ENCODE assay signal across 24 mouse cellular contexts in the genomic region with DNA sequence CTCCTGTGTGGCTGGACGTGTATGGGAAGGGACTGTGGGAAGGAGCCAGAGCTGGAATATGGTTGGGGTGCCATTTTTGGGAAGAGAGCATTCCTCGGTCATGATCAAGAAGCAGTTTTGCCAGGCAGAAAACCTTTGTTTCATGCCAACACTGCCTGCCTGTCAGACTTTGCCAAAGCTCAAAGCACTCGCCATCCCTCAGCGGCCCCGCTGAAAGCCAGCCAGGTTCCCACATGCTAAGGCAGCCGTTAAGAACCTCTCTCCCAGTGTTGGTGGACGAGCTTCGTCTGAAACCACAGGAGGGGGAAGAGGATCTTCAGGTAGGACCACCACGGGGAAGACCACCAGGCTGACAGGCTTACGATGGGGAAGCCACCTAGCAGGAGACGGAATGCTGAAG.
A peak's percentile ranks its signal among the peaks of the same experiment; 100 is the strongest.
DNase-seq lines count a peak whose midpoint lies in the region; ATAC-seq and TF ChIP-seq lines count a peak whose summit lies in the region.
"Had no signal": no experiment of that assay in that cellular context is flagged by ENCODE, and none has a peak within 500 bp of the region (broad histone marks: within the 10 kb centered on the region; RNA-seq: fewer than 3 reads in every experiment).

No protein-coding gene starts in this region.

- H3K36me3 ChIP-seq in hindbrain, embryonic 13.5 days = peaks cover 42% of the 10 kb centered on the region

- intact Hi-C loops in gastrocnemius, adult 2 months (cut with DNase I) = no loop called here

- WGBS in hindbrain, embryonic 13.5 days = 87% methylated on average over 11 of the region's 11 CpGs

- H3K4me2 ChIP-seq in hindbrain, embryonic 13.5 days = no peak overlapping the region
- H3K4me2 ChIP-seq: embryonic facial prominence, embryonic 12.5 days; forebrain, embryonic 13.5 days; heart, embryonic 12.5 days; hindbrain, embryonic 12.5 days; midbrain, embryonic 12.5 days; neural tube, embryonic 15.5 days had no signal

- no peak for ATAC-seq in hindbrain, embryonic 13.5 days (ENCODE audit: low FRiP score)
- ATAC-seq: CD4-positive, CD25-positive, alpha-beta regulatory T cell, adult 4 months; forebrain, embryonic 13.5 days; inflammation-experienced regulatory T-cells, adult 6 months had no signal

- peak; percentile 20 for DNase-seq in gastrocnemius, postnatal 10 days
- DNase-seq in gastrocnemius, adult 2 months = no peak
- DNase-seq in brain, embryonic 14.5 days (ENCODE audit: low read depth) = peak; percentile 43
- DNase-seq in cerebellum, adult 9-10 months = peak; percentile 52
- peak; percentile 53 for DNase-seq in fibroblast of lung, adult 2 months (ENCODE audit: low read depth)
- DNase-seq in layer of hippocampus, adult 11-12 months (ENCODE audit: low spot score) = no peak
- DNase-seq: gastrocnemius, postnatal 14 days; kidney, adult 2 months; right cerebral cortex, adult 18-20 months; thymus, adult 2 months had no signal

- no peak overlapping the region for H3K9ac ChIP-seq in hindbrain, embryonic 13.5 days
- H3K9ac ChIP-seq: embryonic facial prominence, embryonic 12.5 days; forebrain, embryonic 13.5 days; heart, embryonic 12.5 days; hindbrain, embryonic 12.5 days; midbrain, embryonic 12.5 days; neural tube, embryonic 15.5 days had no signal

- H3K4me1 ChIP-seq in hindbrain, embryonic 13.5 days (replicated peaks) = no peaks in the 10 kb centered on the region
- H3K4me1 ChIP-seq: embryonic facial prominence, embryonic 12.5 days; forebrain, embryonic 13.5 days; hindbrain, embryonic 12.5 days; limb, embryonic 10.5 days; midbrain, embryonic 12.5 days; neural tube, embryonic 15.5 days had no signal

- H3K27ac ChIP-seq in gastrocnemius, adult 2 months = no peak overlapping the region
- no peak overlapping the region for H3K27ac ChIP-seq in hindbrain, embryonic 13.5 days
- H3K27ac ChIP-seq: embryonic facial prominence, embryonic 12.5 days; forebrain, embryonic 13.5 days; hindbrain, embryonic 12.5 days; kidney, postnatal 0 days; left cerebral cortex, adult 2 months; limb, embryonic 10.5 days; macrophage; midbrain, embryonic 12.5 days; neural tube, embryonic 15.5 days; stomach, postnatal 0 days had no signal

- 0 out of 2 replicates have a peak, but pooled peaks cover 3% of the 10 kb centered on the region for H3K9me3 ChIP-seq in hindbrain, embryonic 13.5 days
- H3K9me3 ChIP-seq: embryonic facial prominence, embryonic 12.5 days; forebrain, embryonic 13.5 days; heart, embryonic 12.5 days; hindbrain, embryonic 12.5 days; limb, embryonic 10.5 days; midbrain, embryonic 12.5 days; neural tube, embryonic 15.5 days had no signal

- TF ChIP-seq CTCF in gastrocnemius, adult 2 months (IDR thresholded peaks at IDR 0.05) = no peak
- TF ChIP-seq CTCF in brain, embryonic 14.5 days (IDR thresholded peaks at IDR 0.05; ENCODE audit: borderline replicate concordance, extremely low read depth, insufficient read depth, insufficient read length) = no peak

- H3K4me3 ChIP-seq in gastrocnemius, adult 2 months = no peak overlapping the region
- no peak overlapping the region for H3K4me3 ChIP-seq in hindbrain, embryonic 13.5 days
- H3K4me3 ChIP-seq: embryonic facial prominence, embryonic 12.5 days; forebrain, embryonic 13.5 days; heart, embryonic 12.5 days; hindbrain, embryonic 12.5 days; left cerebral cortex, adult 2 months; limb, embryonic 10.5 days; midbrain, embryonic 12.5 days; neural tube, embryonic 15.5 days had no signal

- H3K27me3 ChIP-seq in hindbrain, embryonic 13.5 days = no peaks in the 10 kb centered on the region
- H3K27me3 ChIP-seq: embryonic facial prominence, embryonic 12.5 days; forebrain, embryonic 13.5 days; heart, embryonic 12.5 days; hindbrain, embryonic 12.5 days; midbrain, embryonic 12.5 days; neural tube, embryonic 15.5 days had no signal

- TF ChIP-seq POLR2A in brain, embryonic 14.5 days (IDR thresholded peaks at IDR 0.05; ENCODE audit: borderline replicate concordance, extremely low read depth, insufficient read depth, insufficient read length, poor library complexity, severe bottlenecking) = no peak

Comparison
In these comparisons a context has a peak if more than half of its experiments do, and no peak if none do; other contexts are left out.
1. DNase-seq: peak in gastrocnemius, postnatal 10 days (single experiment), brain, embryonic 14.5 days (single experiment), cerebellum, adult 9-10 months (single experiment) and fibroblast of lung, adult 2 months (single experiment); none in gastrocnemius, adult 2 months (single experiment) and layer of hippocampus, adult 11-12 months (single experiment).